Mouse (Mus musculus) liver, postnatal 0 days (tissue): Measurements from ENCODE around the gene Acvr2b.

Experiments
- CTCF ChIP-seq: sonication (generic); IDR thresholded peaks from 2 replicates; pipeline ENCODE4 v1.5.1; 2016; ENCODE audit warnings: antibody characterized with exemption, low read depth
- EP300 ChIP-seq: IDR thresholded peaks from 2 replicates; pipeline ENCODE4 v1.6.1; 2016; ENCODE audit warnings: antibody characterized with exemption, low read depth, mild to moderate bottlenecking

GRCm38 (mm10) chr9:119409864-119410263 is 7.9 kb downstream of the Acvr2b start:
- no peak for TF ChIP-seq EP300
- TF ChIP-seq CTCF: no peak
